Mouse (Mus musculus) cerebellum, postnatal 10 days (tissue): ENCODE results near the gene Muc16.

Experiments
- DNase-seq, 2 experiments: peaks; one replicate each; pipeline ENCODE4 v3.0.0; 2021; ENCODE audit warnings: mixed read lengths in 2 of 2

The Muc16 gene

DNA sequence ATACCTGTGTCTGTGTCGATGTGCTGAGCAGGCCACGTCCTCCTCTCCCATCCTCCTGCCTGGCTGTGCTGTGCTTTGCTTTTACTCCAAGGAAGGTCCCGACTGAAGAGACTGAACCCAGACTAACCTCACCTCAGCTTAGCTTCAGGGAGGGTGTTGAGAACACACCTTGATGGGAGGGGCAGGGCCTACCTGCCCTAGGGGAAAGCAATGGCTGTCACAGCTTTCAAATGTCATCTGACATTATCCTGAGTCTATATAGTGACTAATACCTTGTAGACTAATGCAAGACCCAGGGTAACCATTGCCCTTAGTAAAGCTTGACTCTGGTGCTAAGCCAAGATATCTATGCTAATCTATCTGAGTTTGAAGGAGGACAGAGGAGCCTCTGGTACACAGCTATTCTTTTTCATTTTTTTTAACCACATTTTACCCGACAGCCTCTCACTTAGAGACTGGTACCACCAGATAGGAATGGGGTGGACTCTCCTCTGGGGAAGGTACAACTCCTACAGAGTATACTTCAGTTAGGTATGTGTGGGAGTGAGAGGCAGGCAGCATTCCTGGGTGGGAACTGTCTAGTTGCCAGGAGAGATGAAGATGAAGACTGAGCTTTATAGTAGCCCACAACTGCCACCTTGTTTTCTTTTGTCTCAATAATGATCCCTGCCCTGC lies at the start of gene Muc16:
Muc16 (minus strand) TSS at position 51 of the 675 bp plus-strand sequence.
- DNase-seq = no peak

DNA sequence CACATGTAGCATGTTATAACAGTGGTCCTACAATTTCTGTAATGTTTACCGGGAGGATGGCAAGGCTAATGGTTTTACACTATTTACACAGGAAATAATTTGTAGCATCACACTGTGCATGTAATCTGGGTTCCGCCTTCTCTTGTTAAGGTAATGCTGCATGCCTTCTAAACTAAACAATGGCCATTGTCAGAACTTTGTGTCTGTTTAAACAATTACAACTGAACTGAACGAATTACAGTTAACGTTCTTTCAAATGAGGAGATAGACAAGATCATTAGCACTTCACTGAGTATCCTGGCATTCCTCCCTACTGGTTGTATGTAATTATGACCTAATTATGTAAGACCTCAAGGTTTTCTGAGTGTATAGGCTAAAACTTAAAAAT lies 48.4 kb upstream of the Muc16 start:
- no peak for DNase-seq

GRCm38 (mm10) chr9:18721931-18722711 lies 47.8 kb upstream of the Muc16 start:
- DNase-seq = no peak

DNA sequence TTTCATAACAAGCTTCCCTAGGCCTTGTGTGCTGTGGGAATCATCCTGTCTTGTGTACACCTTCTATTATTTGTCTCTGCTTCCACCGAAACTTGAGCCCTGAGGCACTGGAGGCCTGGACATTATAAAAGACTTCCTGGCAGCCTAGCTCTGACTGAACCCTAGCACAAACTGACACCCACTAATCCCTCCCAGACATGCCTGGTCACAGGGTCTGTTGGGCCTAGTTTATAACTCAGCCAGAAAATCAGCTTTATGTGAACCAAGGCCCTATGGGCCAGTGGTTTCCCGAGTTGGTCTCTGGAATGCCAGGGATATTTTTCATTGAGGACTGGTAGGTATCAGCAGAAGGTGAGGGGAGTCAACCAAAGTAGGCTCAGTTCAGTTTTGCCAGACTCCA lies 46.7 kb upstream of the Muc16 start:
- no peak for DNase-seq

DNA sequence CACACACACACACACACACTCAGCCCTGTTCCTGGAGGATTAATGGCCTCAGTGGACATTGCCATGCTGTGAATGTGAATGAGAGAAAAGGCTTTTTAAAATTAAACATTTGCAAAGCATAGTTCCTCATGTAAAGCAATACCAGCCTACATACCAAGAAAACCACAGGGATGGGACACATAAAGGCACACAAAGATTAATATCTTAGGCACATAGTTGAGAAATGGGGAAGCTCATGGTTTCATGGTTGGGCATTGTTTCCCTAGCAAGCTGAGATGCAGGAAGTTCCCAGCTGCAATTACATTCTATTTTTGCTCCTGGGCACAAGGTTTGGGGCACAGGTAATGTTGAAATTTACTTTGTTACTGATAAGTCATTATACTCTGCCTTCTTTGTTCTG lies 31.3 kb upstream of the Muc16 start:
- DNase-seq = no peak

- DNase-seq = no peak
These were observed 76.0 kb downstream of the Muc16 start for GRCm38 (mm10) chr9:18598366-18598765.

GRCm38 (mm10) chr9:18508098-18508497 lies 166.2 kb downstream of the Muc16 start:
- DNase-seq = peak; percentile 5 to 7

GRCm38 (mm10) chr9:18478168-18478567 lies 196.2 kb downstream of the Muc16 start, which contains the start of the genes Zfp558 and Mbd3l1:
Zfp558 (minus strand) TSS chr9:18478268.
Mbd3l1 (plus strand) TSS chr9:18478359.
- no peak for DNase-seq

DNA sequence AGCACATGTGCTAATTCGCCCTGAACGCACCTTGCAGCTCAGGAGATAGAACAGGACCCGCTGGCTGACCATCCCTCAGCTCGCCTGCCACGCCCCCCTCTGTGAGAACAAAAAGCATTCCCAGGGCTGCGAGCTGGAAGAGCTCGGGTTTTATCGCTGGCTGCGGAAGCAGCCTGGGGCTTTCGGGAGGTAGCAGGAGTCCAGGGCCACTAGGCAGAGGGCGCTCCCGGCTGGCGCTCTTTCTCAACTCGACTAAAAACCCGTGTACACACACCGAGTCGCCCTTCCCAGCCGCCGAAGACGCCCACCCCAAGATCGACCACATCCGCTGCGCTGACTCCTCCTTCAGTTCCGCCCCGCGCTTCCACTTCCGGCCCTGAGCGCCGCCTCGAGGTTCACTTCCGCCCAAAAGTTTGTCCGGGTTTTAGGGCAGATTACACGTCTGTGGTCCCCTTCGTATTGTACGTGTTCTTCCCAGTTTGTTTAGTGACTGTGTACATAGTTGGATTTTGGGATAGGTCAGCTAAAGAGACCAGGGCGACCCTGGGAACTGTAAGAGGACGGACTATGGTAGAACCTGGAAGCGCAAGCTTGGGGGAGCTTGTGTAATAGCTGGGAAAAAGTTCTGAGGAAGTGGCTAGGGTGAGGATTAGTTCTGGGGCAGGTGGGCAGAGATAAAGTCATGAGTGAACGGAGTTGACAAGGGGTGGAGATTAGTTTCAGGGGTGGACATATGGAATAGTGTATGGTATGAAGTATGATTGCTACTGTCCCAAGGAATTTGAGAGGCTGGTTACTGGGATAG lies 200.8 kb downstream of the Muc16 start:
- peak; percentile 79 to 84 for DNase-seq

- DNase-seq = no peak
These were observed 206.3 kb downstream of the Muc16 start for GRCm38 (mm10) chr9:18468005-18468404.

DNA sequence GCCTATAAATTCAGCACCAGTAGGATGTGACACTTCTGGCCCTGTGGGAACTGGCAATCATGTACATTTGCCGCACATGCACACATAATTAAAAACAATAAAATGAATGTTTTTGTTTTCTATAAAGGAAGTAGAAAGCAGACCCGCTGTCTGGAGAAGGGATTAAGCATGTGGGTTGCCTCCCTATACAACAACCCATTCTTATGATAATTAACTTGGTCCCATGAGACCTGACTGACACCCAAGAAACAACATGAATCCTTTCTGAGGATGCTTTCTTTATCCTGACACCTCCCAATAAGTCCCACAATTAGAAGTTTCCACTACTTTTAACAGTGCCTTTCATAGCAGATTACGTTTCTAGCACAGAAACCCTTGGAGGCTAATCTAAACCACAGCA lies 207.0 kb downstream of the Muc16 start:
- no peak for DNase-seq

DNA sequence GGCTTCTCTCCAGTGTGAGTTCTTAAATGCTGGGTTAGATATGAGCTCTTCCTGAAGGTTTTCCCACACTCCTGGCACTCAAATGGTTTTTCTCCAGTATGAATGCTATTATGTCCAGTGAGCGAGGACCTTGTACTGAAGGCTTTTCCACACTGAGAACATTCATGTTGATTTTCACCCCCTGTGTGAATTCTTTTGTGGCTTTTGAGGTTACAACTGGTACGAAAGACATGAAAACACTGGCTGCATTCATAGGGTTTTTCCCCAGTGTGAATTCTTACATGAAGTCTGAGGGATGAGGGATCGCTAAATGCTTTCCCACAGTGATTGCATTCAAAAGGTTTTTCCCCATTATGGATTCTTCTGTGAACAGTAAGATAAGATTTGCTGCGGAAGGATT lies 217.8 kb downstream of the Muc16 start:
- DNase-seq = no peak
